Mouse (Mus musculus): ENCODE measurements around the gene Rbfox3. TPM values are rescaled to one million over a fixed set of nuclear protein-coding genes. Genes with fewer than 3 reads are reported as not detected.

Gene Rbfox3
- polyA plus RNA-seq, 1 experiment = not detected

DNA sequence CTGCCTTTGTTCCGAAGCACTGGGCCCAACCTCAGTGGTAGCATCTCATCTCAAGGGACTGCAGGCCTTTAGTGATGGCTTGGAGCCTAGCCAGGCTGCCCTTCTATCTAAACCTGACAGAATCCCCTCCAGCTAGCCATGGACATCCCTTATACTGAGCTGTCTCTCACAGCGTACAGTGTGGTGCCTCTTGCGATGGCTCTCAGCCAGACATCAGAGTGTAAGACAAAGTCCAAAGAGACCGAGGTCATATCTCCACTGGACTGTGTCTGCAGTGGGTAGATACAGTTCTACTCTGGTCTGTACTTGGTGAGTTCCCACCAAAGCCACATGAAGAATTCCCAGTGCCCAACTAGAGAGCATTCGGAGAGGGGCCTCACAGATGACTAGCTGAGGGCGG, 240.2 kb downstream of the Rbfox3 start:
- no peak for TF ChIP-seq GATA1 (IDR thresholded peaks at IDR 0.05; ENCODE audit: low read length)

DNA sequence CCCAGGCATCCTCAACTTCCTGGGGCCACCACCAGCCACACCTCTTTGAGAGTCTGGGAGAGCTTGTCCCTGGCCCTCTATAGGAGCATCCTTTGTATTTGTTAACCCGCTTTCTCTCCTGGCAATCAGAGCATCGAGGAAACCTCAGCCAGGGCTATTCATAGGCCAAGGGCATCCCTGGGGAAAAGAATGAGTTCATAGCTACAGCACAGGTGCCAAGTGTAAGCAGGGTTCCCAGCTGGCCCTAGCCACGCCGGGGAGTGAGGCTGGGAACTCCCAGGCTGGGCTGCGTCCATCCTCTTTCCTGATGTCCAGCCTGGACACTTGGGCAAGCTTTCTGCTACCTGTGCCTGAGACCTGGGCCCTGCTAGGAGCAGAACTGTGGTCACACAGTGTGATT, 241.6 kb downstream of the Rbfox3 start:
- no peak for TF ChIP-seq GATA1 (IDR thresholded peaks at IDR 0.05; ENCODE audit: low read length)

GRCm38 (mm10) chr11:118668351-118668750, 243.0 kb downstream of the Rbfox3 start:
- no peak for TF ChIP-seq GATA1 (IDR thresholded peaks at IDR 0.05; ENCODE audit: low read length)

- TF ChIP-seq GATA1 (IDR thresholded peaks at IDR 0.05; ENCODE audit: low read length) = no peak
Observed at GRCm38 (mm10) chr11:118667946-118668345, 243.5 kb downstream of the Rbfox3 start.

- TF ChIP-seq GATA1 (IDR thresholded peaks at IDR 0.05; ENCODE audit: low read length) = no peak
Observed at GRCm38 (mm10) chr11:118666172-118666571, 245.2 kb downstream of the Rbfox3 start.

GRCm38 (mm10) chr11:118663305-118663704, 248.1 kb downstream of the Rbfox3 start:
- no peak for TF ChIP-seq GATA1 (IDR thresholded peaks at IDR 0.05; ENCODE audit: low read length)

GRCm38 (mm10) chr11:118659305-118659704, 252.1 kb downstream of the Rbfox3 start:
- no peak for TF ChIP-seq GATA1 (IDR thresholded peaks at IDR 0.05; ENCODE audit: low read length)

DNA sequence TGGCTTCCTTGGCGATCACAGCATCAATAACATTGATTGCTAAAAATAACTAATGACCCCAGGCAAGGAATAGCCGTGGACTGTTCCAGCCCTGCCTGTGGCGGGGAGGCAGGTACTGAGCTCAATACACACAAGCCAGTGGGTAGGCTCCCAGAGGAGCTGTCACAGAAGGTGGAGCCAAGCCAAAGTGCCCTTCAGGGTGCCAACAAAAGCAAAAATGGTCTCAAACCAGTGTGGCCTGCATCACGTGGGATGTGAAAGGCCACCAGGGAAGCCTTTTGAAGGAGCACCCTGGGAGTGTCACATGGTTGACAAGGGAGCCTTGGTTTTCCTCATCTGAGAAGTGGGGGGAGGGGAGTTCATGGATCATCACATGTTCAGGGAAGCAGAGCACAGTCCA, 255.6 kb downstream of the Rbfox3 start:
- no peak for TF ChIP-seq GATA1 (IDR thresholded peaks at IDR 0.05; ENCODE audit: low read length)

DNA sequence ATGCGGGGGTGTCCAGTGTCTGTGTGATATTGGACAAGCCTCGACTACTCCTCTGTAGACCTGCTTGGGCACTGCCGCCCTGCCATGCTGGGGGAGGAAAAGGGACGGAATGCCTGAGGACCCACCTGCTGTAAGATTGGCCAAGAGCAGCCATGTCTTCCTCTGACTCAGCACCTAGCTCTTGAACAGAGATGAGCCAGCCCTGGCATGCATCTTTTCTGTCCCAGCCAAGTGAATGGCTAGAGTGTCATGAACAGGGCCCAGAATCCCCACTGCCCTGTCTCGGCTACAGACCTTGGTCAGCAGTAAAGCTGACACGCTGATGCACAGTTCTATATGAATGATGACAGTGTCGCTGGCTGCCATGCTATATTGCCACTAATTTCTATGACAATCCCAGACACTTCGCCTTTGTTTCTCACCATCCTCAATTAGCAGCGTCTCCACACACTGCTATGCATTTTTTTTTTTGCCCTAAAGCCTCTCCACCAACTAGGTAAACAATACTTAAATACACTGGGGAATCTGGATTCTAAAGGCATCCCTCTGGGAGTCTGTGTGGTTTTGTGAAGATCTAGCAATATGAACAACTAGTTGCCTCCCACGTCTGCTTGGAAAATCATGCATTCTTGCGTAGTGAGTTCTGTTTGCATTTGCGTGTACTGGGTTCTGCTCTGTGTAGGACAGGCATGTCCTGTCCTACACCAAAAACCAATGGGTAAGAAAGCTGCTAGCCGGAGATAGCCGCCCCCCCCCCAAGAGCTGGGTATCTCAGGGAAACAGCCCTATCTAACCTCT, 257.7 kb downstream of the Rbfox3 start:
- no peak for TF ChIP-seq GATA1 (IDR thresholded peaks at IDR 0.05; ENCODE audit: low read length)

DNA sequence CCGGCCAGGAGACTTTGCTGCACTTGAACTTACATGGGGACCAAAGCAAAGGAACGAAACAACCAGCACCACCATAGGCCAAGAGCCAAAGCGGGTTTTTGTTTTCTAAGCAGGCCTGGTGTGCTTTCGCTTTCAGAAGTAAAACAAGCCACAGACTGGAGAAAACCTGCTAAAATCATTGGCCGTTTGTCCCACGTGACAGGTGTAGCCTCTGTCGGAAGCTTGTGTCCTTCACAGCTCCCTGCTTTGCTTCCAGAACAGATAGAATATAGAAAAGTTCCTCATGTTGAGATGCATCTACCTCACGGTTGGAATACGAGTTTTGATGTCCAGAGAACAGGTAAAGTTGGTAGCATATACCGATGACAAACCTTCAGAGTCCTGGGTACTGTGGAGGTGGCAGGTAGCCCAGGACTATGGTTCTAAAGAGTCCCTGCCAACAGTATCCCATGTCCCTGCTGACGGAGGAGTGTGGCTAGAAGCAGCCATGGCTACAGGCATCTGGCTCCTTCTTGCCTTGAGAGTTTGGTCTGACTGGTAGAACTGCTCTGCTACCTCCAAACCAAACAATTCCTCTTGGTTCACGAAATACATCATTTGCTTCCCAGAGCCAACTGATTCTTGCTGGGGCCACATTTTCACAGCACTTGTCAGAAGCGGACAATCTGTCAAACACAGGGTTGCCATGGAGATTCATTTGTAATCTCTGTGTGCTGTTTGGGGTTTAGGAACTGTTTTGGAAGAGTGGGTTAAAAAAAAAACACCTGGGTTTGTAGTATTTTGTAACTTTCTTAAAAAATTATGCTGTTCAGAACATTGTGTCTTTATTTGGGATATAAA, 258.8 kb downstream of the Rbfox3 start:
- TF ChIP-seq GATA1 (IDR thresholded peaks at IDR 0.05; ENCODE audit: low read length) = no peak

- no peak for TF ChIP-seq GATA1 (IDR thresholded peaks at IDR 0.05; ENCODE audit: low read length)
Observed at GRCm38 (mm10) chr11:118648369-118648768, 263.0 kb downstream of the Rbfox3 start.

DNA sequence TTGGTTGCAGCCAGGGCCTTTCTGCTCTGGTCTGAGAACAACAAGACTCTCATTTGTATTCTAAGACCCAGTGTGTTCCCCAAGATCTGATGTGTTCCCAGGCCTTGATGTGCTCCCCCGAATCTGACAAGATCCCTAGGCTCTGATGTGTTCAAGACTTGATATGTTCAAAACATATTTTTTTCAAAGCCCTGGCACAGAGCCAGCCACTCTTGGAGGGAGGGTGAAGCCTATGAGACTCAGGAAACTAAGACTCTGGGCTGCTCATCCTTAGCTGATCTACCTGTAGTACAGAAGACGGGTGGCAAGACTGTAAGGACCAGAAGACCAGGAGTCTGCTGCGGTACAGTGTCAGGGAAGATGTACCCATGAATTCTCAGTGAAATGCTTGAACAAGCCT, 264.5 kb downstream of the Rbfox3 start:
- TF ChIP-seq GATA1 (IDR thresholded peaks at IDR 0.05; ENCODE audit: low read length) = no peak

DNA sequence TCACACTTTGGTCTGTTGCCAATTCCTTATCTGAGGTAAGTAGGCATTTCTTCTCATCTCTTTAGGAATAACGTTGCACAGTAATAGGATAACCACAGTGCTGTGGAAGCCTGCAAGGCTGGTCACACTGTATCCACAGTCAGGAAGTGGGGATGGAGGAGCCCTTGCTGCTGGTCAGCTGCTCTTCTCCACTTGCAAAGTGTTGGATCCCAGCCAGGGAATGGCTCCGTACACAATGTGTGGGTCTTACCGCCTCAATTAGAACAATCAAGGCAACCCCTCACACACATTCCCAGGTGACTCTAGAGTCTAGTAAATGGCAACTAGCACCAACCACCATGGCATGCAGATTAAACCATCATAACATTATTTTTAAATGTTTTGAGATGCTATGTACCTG, 266.2 kb downstream of the Rbfox3 start:
- TF ChIP-seq GATA1 (IDR thresholded peaks at IDR 0.05; ENCODE audit: low read length) = no peak

DNA sequence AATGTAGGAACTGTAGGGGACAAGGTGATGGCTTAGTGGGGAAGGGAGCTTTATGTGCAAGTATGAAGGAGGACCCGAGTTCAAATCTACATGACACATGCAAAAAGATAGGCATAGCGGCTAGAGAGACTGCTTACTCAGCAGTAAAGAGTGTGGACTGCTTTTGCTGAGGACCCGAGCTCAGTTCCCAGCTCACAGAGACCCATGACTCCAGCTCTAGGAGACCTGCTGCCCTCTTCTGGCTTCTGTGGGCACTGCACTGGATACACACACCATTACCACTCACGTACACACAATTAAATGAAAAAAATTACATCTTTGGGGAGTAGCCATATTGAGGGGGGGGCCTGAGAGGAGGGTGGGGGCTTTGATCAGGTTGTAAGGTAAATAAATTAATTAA, 270.7 kb downstream of the Rbfox3 start:
- no peak for TF ChIP-seq GATA1 (IDR thresholded peaks at IDR 0.05; ENCODE audit: low read length)

DNA sequence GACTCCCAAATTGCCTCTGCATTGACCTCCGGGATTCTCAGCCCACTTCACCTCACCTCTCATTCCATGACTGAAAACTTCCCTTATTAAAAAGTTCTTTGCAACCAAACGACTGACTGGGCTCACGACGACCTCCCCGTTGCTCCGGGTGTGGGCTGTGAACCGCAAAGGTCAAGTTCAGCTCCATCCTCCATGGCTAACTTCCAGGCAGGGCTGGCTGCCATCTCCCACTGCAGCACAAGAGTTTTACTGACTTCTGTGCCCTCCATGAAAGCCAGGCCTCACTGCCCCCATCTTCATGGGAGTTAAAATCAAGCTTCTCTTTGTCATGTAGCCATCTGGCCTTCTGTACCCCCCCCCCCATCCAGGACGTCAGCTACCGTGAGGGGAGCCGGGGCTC, 273.7 kb downstream of the Rbfox3 start:
- no peak for TF ChIP-seq GATA1 (IDR thresholded peaks at IDR 0.05; ENCODE audit: low read length)

GRCm38 (mm10) chr11:118634647-118635046, 276.8 kb downstream of the Rbfox3 start:
- TF ChIP-seq GATA1 (IDR thresholded peaks at IDR 0.05; ENCODE audit: low read length) = no peak

DNA sequence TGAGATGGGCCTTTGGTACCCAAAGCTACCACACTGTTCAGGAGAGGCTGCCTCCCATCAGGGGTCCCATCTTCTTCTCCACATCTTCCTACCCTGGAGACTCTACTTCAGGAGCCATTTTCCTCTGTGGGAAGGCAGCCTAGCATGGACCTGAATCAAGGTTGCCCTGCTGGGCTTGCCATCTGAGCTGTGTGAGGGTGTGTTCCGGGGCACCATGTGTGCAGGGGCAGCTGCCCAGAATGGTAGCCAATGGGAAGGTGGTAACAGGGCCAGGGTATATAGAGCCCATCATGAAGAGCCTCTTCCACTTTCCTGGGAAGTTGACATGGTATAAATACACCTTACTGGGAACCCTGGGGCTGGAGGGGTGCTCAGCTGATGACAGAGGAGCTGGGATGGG, 281.7 kb downstream of the Rbfox3 start:
- TF ChIP-seq GATA1 (IDR thresholded peaks at IDR 0.05; ENCODE audit: low read length) = no peak

Data from G1E-ER4 (cell line).